Mouse (Mus musculus) gastrocnemius, adult 18-20 months (tissue): ENCODE results near the gene Ntm. TPM values are rescaled to one million over a fixed set of nuclear protein-coding genes. Genes with fewer than 3 reads are reported as not detected.
A peak's percentile ranks its signal among the peaks of the same experiment; 100 is the strongest.

Source experiments
- DNase-seq: peaks from one replicate; pipeline ENCODE4 v3.0.0; 2021; ENCODE audit warnings: low spot score
- total RNA-seq, 2 experiments: library from RNA; stranded (reverse); gene quantifications; 2 replicates each; pipeline ENCODE4 v1.2.3; 2021

Ntm gene
- total RNA-seq, 2 experiments from 2014 or later, result 0.41 to 1.0 TPM

GRCm38 (mm10) chr9:29514588-29515356 is 448.2 kb downstream of the Ntm start:
- no peak for DNase-seq

GRCm38 (mm10) chr9:29496002-29496401 is 466.9 kb downstream of the Ntm start:
- DNase-seq, result no peak

GRCm38 (mm10) chr9:29482272-29482671 is 480.7 kb downstream of the Ntm start:
- DNase-seq, result no peak

GRCm38 (mm10) chr9:29479051-29479450 is 483.9 kb downstream of the Ntm start:
- no peak for DNase-seq

GRCm38 (mm10) chr9:29477219-29477618 is 485.7 kb downstream of the Ntm start:
- no peak for DNase-seq

DNA sequence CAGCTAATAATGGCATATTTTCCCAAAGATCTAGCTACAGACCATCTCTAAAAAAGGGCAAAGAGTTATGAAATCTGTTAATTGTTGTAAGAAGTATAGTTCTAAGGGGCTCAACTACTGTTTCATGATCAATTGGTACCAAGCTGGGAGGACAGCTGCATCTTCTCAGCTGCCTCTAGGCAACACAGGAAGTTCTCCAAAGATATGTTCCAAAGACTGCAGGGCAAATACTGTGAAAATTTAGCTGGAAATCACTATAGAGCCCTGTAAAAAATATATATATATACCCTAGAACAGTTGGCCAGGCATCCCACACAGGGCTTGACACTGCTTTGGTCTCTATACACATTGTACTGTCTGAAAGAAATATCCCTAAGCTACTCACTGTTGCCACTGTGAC is 489.5 kb downstream of the Ntm start:
- no peak for DNase-seq

GRCm38 (mm10) chr9:29472226-29472625 is 490.7 kb downstream of the Ntm start:
- DNase-seq, result no peak

DNA sequence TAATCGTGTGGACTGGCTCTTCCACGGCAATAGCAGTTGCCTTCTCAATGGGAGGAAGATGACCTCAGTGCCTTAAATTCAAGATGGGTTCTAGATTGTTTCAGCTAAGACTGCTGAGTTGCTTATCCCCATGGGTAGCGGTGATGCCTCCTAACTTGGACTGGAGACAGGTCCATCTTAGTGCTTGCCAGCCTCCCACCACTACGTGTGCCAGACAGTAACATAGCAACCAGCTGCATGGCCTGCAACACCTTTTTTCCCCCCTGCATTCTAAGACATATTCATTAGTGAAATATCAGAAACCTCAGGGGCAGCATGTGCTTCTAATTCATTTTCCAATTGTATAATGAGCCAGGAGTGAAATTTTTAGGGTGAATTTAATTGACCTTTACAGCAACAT is 498.2 kb downstream of the Ntm start:
- no peak for DNase-seq

GRCm38 (mm10) chr9:29462970-29463593 is 499.9 kb downstream of the Ntm start:
- DNase-seq, result no peak

DNA sequence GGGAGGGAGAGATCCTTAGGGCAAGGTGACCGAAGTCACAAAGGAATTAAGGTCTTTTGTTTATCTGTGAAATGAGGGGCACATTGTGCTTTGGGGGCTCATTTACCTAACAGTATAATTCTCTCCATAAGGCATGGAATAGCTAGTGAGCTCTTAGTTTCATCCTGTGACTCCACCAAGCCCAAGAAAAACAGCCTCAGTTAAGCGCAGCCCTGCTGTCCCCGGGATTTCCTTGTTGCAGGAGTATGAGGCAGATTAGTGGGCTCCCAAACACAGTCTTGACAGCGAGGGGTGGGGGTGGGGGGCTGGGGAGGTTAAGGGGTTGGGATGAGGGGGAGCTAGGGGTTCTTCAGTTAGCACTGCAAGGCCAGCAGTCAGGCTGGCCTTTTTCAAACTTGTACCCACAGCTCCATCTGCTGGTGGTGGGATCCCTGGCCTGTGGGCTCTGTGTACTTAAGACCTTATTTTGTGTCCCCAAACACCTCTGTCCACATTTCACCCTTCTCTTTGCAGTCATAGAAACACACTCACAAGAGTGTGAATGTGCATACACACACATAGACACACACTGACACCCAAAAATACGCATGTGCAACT is 504.9 kb downstream of the Ntm start:
- peak; percentile 25 for DNase-seq

DNA sequence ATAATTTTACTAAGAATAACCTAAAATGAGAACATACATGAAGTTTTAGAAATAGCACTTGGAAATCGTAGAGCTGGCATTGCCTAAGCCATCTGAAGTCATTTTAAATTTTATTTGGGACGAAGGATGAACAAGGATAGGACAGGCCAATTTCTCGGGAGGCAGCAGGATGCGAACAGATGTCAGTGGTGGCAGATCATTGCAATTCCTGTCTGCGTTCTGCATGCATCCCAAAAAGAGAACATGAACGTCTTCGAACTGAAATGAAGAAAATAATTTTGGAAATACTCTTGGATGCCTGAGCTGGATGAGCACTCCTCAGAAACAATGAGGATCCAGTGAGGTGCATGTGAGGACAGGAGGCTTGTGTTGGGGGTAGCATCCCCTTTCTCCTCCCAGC is 506.9 kb downstream of the Ntm start:
- no peak for DNase-seq

DNA sequence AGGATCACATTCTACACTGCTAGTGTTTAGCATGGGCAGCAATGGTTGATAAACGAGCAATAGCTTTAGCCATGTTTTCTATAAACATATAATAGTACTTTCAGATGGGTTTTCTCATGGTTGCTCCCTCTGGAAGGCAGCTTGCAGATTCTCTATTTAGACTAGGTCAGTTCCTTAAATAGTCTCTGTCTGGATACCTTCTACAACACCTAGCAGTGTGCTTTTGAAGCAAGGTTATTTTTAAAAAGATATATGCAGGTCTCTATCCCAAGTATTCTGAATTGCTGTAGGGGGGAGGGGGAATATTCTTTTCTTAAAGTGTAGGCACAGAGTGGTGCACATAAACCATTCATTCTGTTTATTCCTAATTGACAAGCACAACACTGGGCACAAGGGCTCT is 511.7 kb downstream of the Ntm start:
- no peak for DNase-seq

DNA sequence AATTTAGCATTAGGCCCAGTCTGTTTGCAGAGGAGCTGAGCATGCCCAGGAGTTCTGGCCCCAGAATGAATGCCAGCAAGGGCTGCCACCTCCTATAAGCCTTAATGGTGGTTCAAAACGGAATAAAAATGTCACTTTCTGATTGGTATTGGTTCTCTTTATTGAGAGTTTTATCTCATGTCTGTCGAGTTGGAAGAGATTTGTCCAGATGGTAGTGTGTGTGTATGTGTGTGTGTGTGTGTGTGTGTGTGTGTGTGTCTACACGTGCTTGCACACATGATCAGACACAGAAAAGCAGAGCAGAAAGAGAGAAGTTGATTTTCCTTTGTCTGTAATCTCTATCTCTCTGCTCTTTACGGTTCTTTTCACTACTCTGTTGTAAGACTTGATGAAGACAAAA is 518.9 kb downstream of the Ntm start:
- no peak for DNase-seq

DNA sequence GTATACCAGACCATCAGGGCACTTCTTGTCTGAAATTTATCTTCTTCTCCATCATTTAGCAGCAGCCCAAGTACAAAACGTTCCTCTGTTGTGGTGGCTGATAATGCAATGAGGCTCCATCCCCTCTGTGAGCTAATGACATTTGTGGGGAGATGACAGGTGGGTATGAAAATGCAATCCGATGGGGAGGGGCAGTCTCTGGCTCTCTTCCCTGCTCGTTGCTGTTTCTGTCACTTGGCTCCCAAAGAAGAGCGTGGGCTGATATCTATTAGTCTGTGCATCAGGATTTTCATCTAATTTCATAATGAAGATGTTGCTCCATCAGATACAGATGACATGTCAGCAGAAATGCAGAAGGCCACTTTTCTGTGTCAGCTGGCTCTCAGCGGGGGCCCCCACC is 523.5 kb downstream of the Ntm start:
- DNase-seq, result no peak

GRCm38 (mm10) chr9:29434611-29435010 is 528.3 kb downstream of the Ntm start:
- no peak for DNase-seq

DNA sequence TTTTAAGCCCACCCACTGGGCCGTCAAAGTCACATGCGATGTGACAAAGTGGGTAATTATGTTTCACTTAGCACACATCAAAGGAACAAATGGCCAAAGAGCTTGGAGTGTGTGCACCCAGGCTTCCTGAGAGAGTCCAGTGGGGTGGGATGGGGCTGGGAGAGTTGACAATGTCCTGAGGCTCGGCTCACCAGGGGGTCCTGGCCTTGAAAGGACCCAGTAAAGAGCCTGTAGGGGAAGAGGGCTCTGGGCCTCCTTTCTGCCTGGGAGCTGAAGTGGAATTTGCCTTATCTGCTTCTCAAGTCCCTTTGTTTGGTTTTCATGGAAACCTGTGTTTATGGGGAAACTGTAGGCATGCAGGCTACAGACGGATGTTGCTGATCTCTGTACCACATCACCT is 529.0 kb downstream of the Ntm start:
- DNase-seq, result no peak

GRCm38 (mm10) chr9:29433156-29433555 is 529.8 kb downstream of the Ntm start:
- DNase-seq, result no peak

DNA sequence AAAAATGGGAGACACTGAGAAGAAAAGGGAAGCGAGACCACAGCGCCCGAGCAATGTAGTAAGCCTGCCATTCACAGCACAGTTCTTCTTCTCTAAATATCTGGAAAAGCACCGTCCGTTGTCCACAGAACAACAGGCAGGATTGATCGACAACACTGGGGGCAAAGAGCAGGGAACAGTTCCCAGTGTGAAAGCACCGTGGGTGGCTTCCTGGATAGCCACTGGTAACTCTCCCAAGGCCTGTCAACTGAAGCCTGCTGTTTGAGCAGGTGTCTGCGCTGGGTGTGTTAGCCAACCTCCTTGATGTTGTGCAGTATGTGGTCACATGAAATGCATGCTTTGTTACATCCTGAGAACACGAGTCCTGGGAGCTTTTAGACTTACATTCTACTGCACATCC is 531.4 kb downstream of the Ntm start:
- DNase-seq, result no peak

DNA sequence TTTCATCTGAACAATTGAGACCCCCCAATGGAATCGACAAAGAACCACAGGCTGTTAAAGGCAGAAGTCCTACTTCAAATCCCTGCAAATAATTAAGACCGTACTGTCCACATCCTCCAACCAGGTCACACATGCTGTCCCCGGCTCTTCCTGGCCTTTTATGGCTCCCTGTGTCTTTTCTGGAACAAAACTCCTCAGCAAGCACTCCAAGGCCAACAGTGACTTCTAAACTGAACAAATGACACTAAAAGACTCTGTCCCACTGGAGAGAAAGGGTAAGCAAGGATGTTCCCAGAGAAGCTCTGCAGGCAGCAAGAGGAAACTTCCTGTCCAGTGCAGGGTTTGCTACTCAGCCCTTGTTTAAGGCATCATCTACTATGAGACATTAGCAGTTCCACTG is 532.8 kb downstream of the Ntm start:
- no peak for DNase-seq

GRCm38 (mm10) chr9:29428322-29428721 is 534.6 kb downstream of the Ntm start:
- no peak for DNase-seq

DNA sequence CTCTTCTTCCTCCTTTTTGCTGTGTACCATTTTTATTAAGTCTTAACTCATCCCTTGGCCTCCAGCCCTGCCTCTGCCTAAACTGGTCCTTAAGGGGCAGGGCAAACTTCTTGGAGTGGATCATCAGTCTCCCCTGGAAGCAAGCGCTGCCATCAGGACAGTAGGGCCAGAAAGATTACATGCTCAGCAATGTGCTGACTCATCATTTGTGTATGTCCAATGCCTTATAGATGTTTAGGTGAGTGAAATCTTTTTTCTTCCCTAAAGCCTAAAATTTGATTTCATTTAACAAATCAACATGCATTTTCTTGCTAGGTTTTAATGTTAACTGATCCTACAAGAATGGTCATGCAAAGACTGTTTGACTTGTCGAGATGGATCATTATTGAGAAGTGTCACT is 536.7 kb downstream of the Ntm start:
- no peak for DNase-seq

- no peak for DNase-seq
These were observed 547.4 kb downstream of the Ntm start for GRCm38 (mm10) chr9:29415578-29415977.

DNA sequence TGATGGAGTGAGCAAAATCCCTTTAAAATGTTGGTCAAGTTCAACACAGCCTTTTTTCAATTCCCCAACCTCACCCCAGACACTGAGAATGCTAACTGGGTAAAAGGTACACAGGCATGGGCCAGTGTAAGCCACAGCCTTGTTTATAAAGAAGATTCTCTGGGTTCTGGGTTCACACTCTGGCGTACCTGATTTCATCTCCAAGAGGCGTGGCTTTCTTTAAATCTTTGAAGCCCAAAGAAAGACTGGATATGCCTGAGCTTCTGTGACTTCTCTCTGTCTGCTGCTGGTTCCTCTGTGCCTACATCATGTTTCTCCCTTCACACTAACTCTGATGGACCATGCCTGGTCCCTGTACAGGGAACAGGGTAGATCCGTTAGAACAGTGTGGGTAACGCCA is 549.8 kb downstream of the Ntm start:
- no peak for DNase-seq
